Mouse (Mus musculus) hindbrain, postnatal 0 days (tissue): ENCODE data around the gene Lgmn. TPM values are rescaled to one million over a fixed set of nuclear protein-coding genes. Genes with fewer than 3 reads are reported as not detected.

Experiments
- ATAC-seq: fragments of 200-750 bp; cut with Nextera tagmentation; 2 replicates; pipeline ENCODE4 v1.8.0; 2017; ENCODE audit warnings: mild to moderate bottlenecking, moderate TSS enrichment, moderate library complexity
- DNase-seq: peaks from one replicate; pipeline ENCODE4 v3.0.0-alpha.2; 2015; ENCODE audit warnings: low spot score
- H3K27ac ChIP-seq: fragments of 300-500 bp; sonication (generic); 2 replicates; pipeline ENCODE4 v1.5.1; 2014; ENCODE audit warnings: mild to moderate bottlenecking
- H3K27me3 ChIP-seq: fragments of 300-500 bp; sonication (generic); 2 replicates; pipeline ENCODE4 v1.6.1; 2014; ENCODE audit warnings: low read length, mixed read lengths; ENCODE audit not compliant: insufficient read depth
- H3K36me3 ChIP-seq: fragments of 300-500 bp; sonication (generic); 2 replicates; pipeline ENCODE4 v1.6.1; 2014; ENCODE audit warnings: low read length, mixed read lengths; ENCODE audit not compliant: insufficient read depth
- H3K4me1 ChIP-seq: fragments of 300-500 bp; sonication (generic); 2 replicates; pipeline ENCODE4 v1.6.1; 2014; ENCODE audit warnings: antibody characterized with exemption, low read length, mixed read lengths; ENCODE audit not compliant: insufficient read depth
- H3K4me2 ChIP-seq: fragments of 300-500 bp; sonication (generic); 2 replicates; pipeline ENCODE4 v1.6.1; 2014; ENCODE audit warnings: low read depth, mild to moderate bottlenecking, low read length, moderate library complexity, mixed read lengths
- H3K4me3 ChIP-seq: fragments of 300-500 bp; sonication (generic); 2 replicates; pipeline ENCODE4 v1.5.1; 2014; ENCODE audit warnings: low read length
- H3K9ac ChIP-seq: fragments of 300-500 bp; sonication (generic); replicated peaks from 2 replicates; pipeline ENCODE4 v1.6.1; 2014; ENCODE audit warnings: mild to moderate bottlenecking, low read length, moderate library complexity, mixed read lengths
- H3K9me3 ChIP-seq: fragments of 300-500 bp; sonication (generic); 2 replicates; pipeline ENCODE4 v1.6.1; 2016; ENCODE audit warnings: low read length, mixed read lengths
- CTCF ChIP-seq: IDR thresholded peaks from 2 replicates; pipeline ENCODE4 v1.5.1; 2016; ENCODE audit warnings: antibody characterized with exemption, control low read depth, low read depth
- WGBS: fragments of 180-500 bp; shearing (Covaris S2); extraction: QIAGEN DNeasy Blood & Tissue Kit; methylation state at CpG from one replicate; pipeline ENCODE4 v1.1.7; 2014; 5-methylcytosine and 5-hydroxymethylcytosine counted together
- polyA plus RNA-seq: library from polyadenylated mRNA; unstranded; fragments of >200 nt; fragmentation: Nextera tagmentation; extraction: Ambion mirVana; gene quantifications from 2 replicates; pipeline ENCODE4 v1.2.1, GENCODE M21; 2015
- total RNA-seq: library from RNA; depleted of rRNA; stranded (reverse); fragments of >200 nt; gene quantifications from 2 replicates; pipeline ENCODE4 v1.2.3, GENCODE M21; 2014; rRNA removed

The Lgmn gene
- total RNA-seq (148 TPM in 2 replicates), polyA plus RNA-seq (166 and 179 TPM in 2 replicates)

- TF ChIP-seq CTCF, result no peak
- peak within 1 kb of the TSS; percentile 71 for H3K4me3 ChIP-seq
- WGBS, result under 1% methylated on average over 28 of the region's 28 CpGs
- no peaks in the 10 kb centered on the region for H3K36me3 ChIP-seq
- H3K9me3 ChIP-seq, result no peaks in the 10 kb centered on the region
- no peaks in the 10 kb centered on the region for H3K27me3 ChIP-seq
- H3K4me1 ChIP-seq, result peaks cover 5% of the 10 kb centered on the region; the same call in 1 of the 2 replicates
- ATAC-seq (peak; percentile 100), DNase-seq (peak; percentile 98)
- H3K27ac ChIP-seq, result peak within 1 kb of the TSS; percentile 80
- H3K4me2 ChIP-seq, result peak within 1 kb of the TSS; percentile 61
- peak within 1 kb of the TSS; percentile 72 for H3K9ac ChIP-seq
These were observed at the start of gene Lgmn for GRCm38 (mm10) chr12:102439632-102440023. Gene Lgmn, minus strand, starts transcription at chr12:102439813.

- 69% methylated on average over 3 of the region's 3 CpGs for WGBS
- no peak overlapping the region for H3K4me3 ChIP-seq
- H3K27me3 ChIP-seq, result no peaks in the 10 kb centered on the region
- H3K4me1 ChIP-seq, result no peaks in the 10 kb centered on the region
- no peak for TF ChIP-seq CTCF
- H3K27ac ChIP-seq, result no peak overlapping the region
- no peak for ATAC-seq
- H3K4me2 ChIP-seq, result no peak overlapping the region
- H3K36me3 ChIP-seq, result peaks cover 62% of the 10 kb centered on the region
- no peaks in the 10 kb centered on the region for H3K9me3 ChIP-seq
- no peak overlapping the region for H3K9ac ChIP-seq
- DNase-seq, result no peak
These were observed 45.3 kb upstream of the Lgmn start for GRCm38 (mm10) chr12:102484946-102485345.

- no peak for DNase-seq
- Histone ChIP-seq H3K4me3 (no peak overlapping the region), H3K27me3 (no peaks in the 10 kb centered on the region), H3K4me1 (no peaks in the 10 kb centered on the region), H3K27ac (no peak overlapping the region), H3K36me3 (peaks cover 43% of the 10 kb centered on the region), H3K9me3 (no peaks in the 10 kb centered on the region), H3K4me2 (no peak overlapping the region), H3K9ac (no peak overlapping the region)
- no peak for TF ChIP-seq CTCF
- no peak for ATAC-seq
- WGBS, result 89% methylated on average over 4 of the region's 4 CpGs
These were observed 40.9 kb upstream of the Lgmn start for GRCm38 (mm10) chr12:102480481-102480880.

- Histone ChIP-seq H3K4me3 (no peak overlapping the region), H3K36me3 (peaks cover 21% of the 10 kb centered on the region; the same call in 1 of the 2 replicates), H3K4me1 (0 out of 2 replicates have a peak, but pooled peaks cover 3% of the 10 kb centered on the region), H3K9me3 (no peaks in the 10 kb centered on the region), H3K9ac (no peak overlapping the region), H3K4me2 (no peak overlapping the region), H3K27me3 (no peaks in the 10 kb centered on the region), H3K27ac (no peak overlapping the region)
- ATAC-seq, result no peak
- WGBS, result 93% methylated on average over 7 of the region's 7 CpGs
- TF ChIP-seq CTCF, result no peak
- no peak for DNase-seq
These were observed 34.8 kb upstream of the Lgmn start for GRCm38 (mm10) chr12:102474411-102474810.

GRCm38 (mm10) chr12:102468894-102469764 is 29.5 kb upstream of the Lgmn start, which contains the start of gene Golga5:
Gene Golga5, plus strand, starts transcription at chr12:102469135.
- WGBS, result under 1% methylated on average over 84 of the region's 86 CpGs
- H3K9ac ChIP-seq, result peak within 1 kb of the TSS; percentile 72
- no peaks in the 10 kb centered on the region for H3K27me3 ChIP-seq
- peak within 1 kb of the TSS; percentile 62 for H3K4me3 ChIP-seq
- 0 out of 2 replicates have a peak, but pooled peaks cover 3% of the 10 kb centered on the region for H3K4me1 ChIP-seq
- peak within 1 kb of the TSS; percentile 91 for H3K4me2 ChIP-seq
- TF ChIP-seq CTCF, result no peak
- H3K9me3 ChIP-seq, result no peaks in the 10 kb centered on the region
- ATAC-seq (peak; percentile 99), DNase-seq (peak; percentile 99)
- H3K36me3 ChIP-seq, result peaks cover 9% of the 10 kb centered on the region; the same call in 1 of the 2 replicates
- peak within 1 kb of the TSS; percentile 81 for H3K27ac ChIP-seq

GRCm38 (mm10) chr12:102468136-102468535 is 28.5 kb upstream of the Lgmn start:
- TF ChIP-seq CTCF, result peak; percentile 42
- 0 out of 2 replicates have a peak, but pooled peaks cover 3% of the 10 kb centered on the region for H3K4me1 ChIP-seq
- H3K4me2 ChIP-seq, result no peak overlapping the region
- no peak overlapping the region for H3K4me3 ChIP-seq
- peaks cover 9% of the 10 kb centered on the region; the same call in 1 of the 2 replicates for H3K36me3 ChIP-seq
- 84% methylated on average over 1 of the region's 1 CpGs for WGBS
- ATAC-seq, result no peak
- no peaks in the 10 kb centered on the region for H3K27me3 ChIP-seq
- no peak overlapping the region for H3K27ac ChIP-seq
- H3K9me3 ChIP-seq, result no peaks in the 10 kb centered on the region
- DNase-seq, result peak; percentile 39
- no peak overlapping the region for H3K9ac ChIP-seq

GRCm38 (mm10) chr12:102464650-102465049 is 25.0 kb upstream of the Lgmn start:
- no peaks in the 10 kb centered on the region for H3K9me3 ChIP-seq
- H3K4me2 ChIP-seq, result no peak overlapping the region
- H3K36me3 ChIP-seq, result no peaks in the 10 kb centered on the region
- TF ChIP-seq CTCF, result peak; percentile 42
- DNase-seq (peak; percentile 17), ATAC-seq (no peak)
- WGBS, result 62% methylated on average over 4 of the region's 4 CpGs
- no peak overlapping the region for H3K27ac ChIP-seq
- no peak overlapping the region for H3K4me3 ChIP-seq
- no peak overlapping the region for H3K9ac ChIP-seq
- H3K4me1 ChIP-seq, result no peaks in the 10 kb centered on the region
- H3K27me3 ChIP-seq, result no peaks in the 10 kb centered on the region
